Mouse (Mus musculus) myocyte (in vitro differentiated cells): Measurements from ENCODE around the gene Ccnt2.

Source experiments
- E2F4 ChIP-seq: IDR thresholded peaks from one replicate; pipeline ENCODE4 v1.6.1; 2011; ENCODE audit warnings: mild to moderate bottlenecking, control low read depth, moderate library complexity; ENCODE audit not compliant: insufficient read depth
- MAX ChIP-seq: IDR thresholded peaks from one replicate; pipeline ENCODE4 v1.6.1; 2011; ENCODE audit warnings: low read depth, mild to moderate bottlenecking, control low read depth
- MYOD1 ChIP-seq, 3 experiments: IDR thresholded peaks; one replicate each; pipeline ENCODE4 v1.6.1; 2011; ENCODE audit warnings: control low read depth in 2 of 3, low read depth in 2 of 3, mild to moderate bottlenecking in 2 of 3, moderate library complexity in 1 of 3; ENCODE audit not compliant: insufficient read length in 2 of 3, control insufficient read depth in 1 of 3
- POLR2A ChIP-seq: IDR thresholded peaks from one replicate; pipeline ENCODE4 v1.6.1; 2011; ENCODE audit warnings: low read depth, mild to moderate bottlenecking, control low read depth, moderate library complexity; ENCODE audit not compliant: insufficient read length
- POLR2AphosphoS2 ChIP-seq: IDR thresholded peaks from one replicate; pipeline ENCODE4 v1.6.1; 2011; ENCODE audit warnings: low read depth, control low read depth; ENCODE audit not compliant: insufficient read length
- TCF12 ChIP-seq: IDR thresholded peaks from one replicate; pipeline ENCODE4 v1.6.1; 2011; ENCODE audit warnings: mild to moderate bottlenecking, control low read depth; ENCODE audit not compliant: poor library complexity, insufficient read depth, severe bottlenecking
- USF1 ChIP-seq: IDR thresholded peaks from one replicate; pipeline ENCODE4 v1.6.1; 2011; ENCODE audit warnings: low read depth, mild to moderate bottlenecking, control low read depth, moderate library complexity

GRCm38 (mm10) chr1:127850075-127850610, 76.2 kb downstream of the Ccnt2 start:
- no peak for TF ChIP-seq MYOD1 (IDR thresholded peaks at IDR 0.05; ENCODE audit: control insufficient read depth in 1 of 3, insufficient read length in 2 of 3, low read depth in 2 of 3)
- no peak for TF ChIP-seq POLR2A
- TF ChIP-seq TCF12 = no peak
- TF ChIP-seq E2F4 = no peak
- TF ChIP-seq MAX = no peak
- no peak for TF ChIP-seq POLR2AphosphoS2
- TF ChIP-seq USF1 = no peak
